Mouse (Mus musculus) small intestine, adult 2 months (tissue): ENCODE results near the gene Acd.

ENCODE experiments used
- CTCF ChIP-seq: fragments of 200-500 bp; IDR thresholded peaks from 2 replicates; pipeline ENCODE4 v1.5.1; 2012; ENCODE audit warnings: low read depth, mild to moderate bottlenecking, control low read depth, inconsistent platforms, low read length, moderate library complexity, mixed read lengths; ENCODE audit not compliant: insufficient replicate concordance, insufficient read length; ENCODE audit errors: extremely low read depth
- POLR2A ChIP-seq: fragments of 200-500 bp; IDR thresholded peaks from 2 replicates; pipeline ENCODE4 v1.6.1; 2012; ENCODE audit warnings: low read depth, mild to moderate bottlenecking, control low read depth, inconsistent platforms, low read length, moderate library complexity

DNA sequence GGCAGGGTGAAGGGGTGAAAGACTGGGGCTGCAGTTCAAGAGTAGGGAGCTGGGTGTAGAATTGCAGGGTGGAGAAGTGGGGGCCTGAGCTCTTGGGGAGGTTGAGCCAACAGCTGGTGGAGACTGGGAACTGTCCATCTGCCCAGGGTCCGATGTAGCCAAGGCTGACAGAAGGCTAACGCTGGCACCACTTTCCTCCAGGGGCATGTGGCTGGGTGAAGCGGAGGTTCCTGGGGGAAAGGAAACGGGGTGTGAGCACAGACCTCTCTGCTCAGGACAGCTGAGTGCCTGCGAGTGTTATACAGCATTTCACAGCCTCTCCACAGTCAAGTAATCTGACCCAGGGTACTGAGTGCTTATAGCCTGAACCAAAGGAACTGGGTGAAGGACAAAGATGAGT lies 2.2 kb downstream of the Acd start:
- TF ChIP-seq POLR2A, result no peak
- TF ChIP-seq CTCF, result no peak
